Mouse (Mus musculus) brain, embryonic 18.5 days (tissue): ENCODE measurements around the gene Gm21083.
"Not testable (repeated sequence)": the region's sequence is repeated elsewhere in the genome, so short reads cannot be mapped to it uniquely, and the experiment has no call there.

Experiments
- DNase-seq: peaks from one replicate; pipeline ENCODE4 v3.0.0-alpha.2; 2012; ENCODE audit warnings: low read depth, low spot score

The Gm21083 gene

DNA sequence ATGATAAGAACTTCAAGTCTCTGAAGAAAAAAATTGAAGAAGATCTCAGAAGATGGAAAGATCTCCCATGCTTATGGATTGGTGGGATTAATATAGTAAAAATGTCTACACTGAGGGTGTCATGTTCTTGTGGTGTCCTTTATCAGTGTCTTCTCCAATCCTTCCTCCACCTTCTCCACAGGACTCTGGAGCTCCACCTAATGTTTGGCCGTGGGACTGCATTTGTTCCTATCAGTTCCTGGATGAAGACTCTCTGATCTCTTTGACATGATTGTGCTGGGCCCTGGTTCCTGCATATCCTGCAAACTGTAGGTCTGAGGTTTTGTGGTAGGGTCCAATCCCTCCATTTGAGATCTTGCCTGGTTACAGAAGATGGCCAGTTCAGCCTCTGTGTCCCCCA is 51.0 kb downstream of the Gm21083 start:
- DNase-seq: not testable (repeated sequence)

DNA sequence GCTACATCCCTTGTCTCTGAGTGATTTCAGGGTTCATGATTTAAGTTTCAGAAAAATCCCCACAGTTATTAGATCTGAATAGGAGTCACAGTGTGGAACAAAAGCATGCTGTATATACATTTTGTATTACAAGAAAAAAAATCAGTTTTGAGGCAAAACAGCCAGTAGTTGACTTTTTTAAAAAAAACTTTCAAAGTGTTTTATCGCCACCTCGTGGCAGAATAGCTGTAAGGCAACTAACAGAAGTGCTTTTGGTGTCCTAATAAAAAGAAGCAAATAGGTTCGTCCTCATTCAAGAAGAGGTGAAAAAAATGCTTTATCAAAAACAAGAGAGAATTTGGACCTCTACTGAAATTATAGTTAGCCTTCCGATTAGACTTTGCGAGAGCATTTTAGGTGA is 52.9 kb downstream of the Gm21083 start:
- DNase-seq: not testable (repeated sequence)
